ENCODE assay signal across 1 mouse cellular context in genomic region chr16:44702272-44702671, GRCm38 (mm10).
TF ChIP-seq lines count a peak whose summit lies in the region.

No protein-coding gene starts in this region.

TF ChIP-seq in MEL, 35 proteins besides CTCF, POLR2A, EP300 and RAD21 (continued from another document):
- TF ChIP-seq SIN3A (IDR thresholded peaks at IDR 0.05; ENCODE audit: low read length): peak; percentile 85
- peak; percentile 54; the same call in 1 of the 2 replicates for TF ChIP-seq GATA1 (IDR thresholded peaks at IDR 0.05; ENCODE audit: low read depth, low read length)
- no peak for TF ChIP-seq ZC3H11A (IDR thresholded peaks at IDR 0.05; ENCODE audit: low read depth, low read length)
- no peak for TF ChIP-seq POLR2AphosphoS5 (IDR thresholded peaks at IDR 0.05; ENCODE audit: borderline replicate concordance, low read depth, low read length)
- TF ChIP-seq TAL1 (IDR thresholded peaks at IDR 0.05; ENCODE audit: low read length): no peak; the same call in 1 of the 2 replicates
- TF ChIP-seq ELF1 (IDR thresholded peaks at IDR 0.05; ENCODE audit: low read depth, low read length): 0 out of 2 replicates have a peak, but pooled peaks have one; percentile 45
- peak; percentile 48; the same call in 1 of the 2 replicates for TF ChIP-seq HCFC1 (IDR thresholded peaks at IDR 0.05; ENCODE audit: low read depth, low read length)
- 0 out of 2 replicates have a peak, but pooled peaks have one; percentile 22 for TF ChIP-seq ZNF384 (IDR thresholded peaks at IDR 0.05; ENCODE audit: low read depth, low read length)
- peak; percentile 63; the same call in 1 of the 2 replicates for TF ChIP-seq MAZ (IDR thresholded peaks at IDR 0.05; ENCODE audit: low read depth, low read length)
- no peak for TF ChIP-seq KAT2A (conservative IDR thresholded peaks at IDR 0.05; ENCODE audit: low read depth, low read length)
- no peak for TF ChIP-seq JUND (IDR thresholded peaks at IDR 0.05; ENCODE audit: low read depth, low read length)
- no peak for TF ChIP-seq E2F4 (IDR thresholded peaks at IDR 0.05; ENCODE audit: borderline replicate concordance, low read depth, low read length)
- TF ChIP-seq ETS1 (IDR thresholded peaks at IDR 0.05; ENCODE audit: low read depth, low read length): peak; percentile 89
- peak; percentile 59; the same call in 1 of the 2 replicates for TF ChIP-seq RCOR1 (IDR thresholded peaks at IDR 0.05; ENCODE audit: low read depth, low read length)
- peak; percentile 88 for TF ChIP-seq MAX (IDR thresholded peaks at IDR 0.05; ENCODE audit: low read length)
- peak; percentile 61 for TF ChIP-seq MYC (IDR thresholded peaks at IDR 0.05; ENCODE audit: low read depth, low read length)
- TF ChIP-seq TCF12 (IDR thresholded peaks at IDR 0.05; ENCODE audit: low read depth, low read length): peak; percentile 82
